Mouse (Mus musculus): ENCODE results near the gene Lim2. TPM values are rescaled to one million over a fixed set of nuclear protein-coding genes. Genes with fewer than 3 reads are reported as not detected.

The Lim2 gene
- polyA plus RNA-seq, 1 experiment from 2014 or later = not detected

DNA sequence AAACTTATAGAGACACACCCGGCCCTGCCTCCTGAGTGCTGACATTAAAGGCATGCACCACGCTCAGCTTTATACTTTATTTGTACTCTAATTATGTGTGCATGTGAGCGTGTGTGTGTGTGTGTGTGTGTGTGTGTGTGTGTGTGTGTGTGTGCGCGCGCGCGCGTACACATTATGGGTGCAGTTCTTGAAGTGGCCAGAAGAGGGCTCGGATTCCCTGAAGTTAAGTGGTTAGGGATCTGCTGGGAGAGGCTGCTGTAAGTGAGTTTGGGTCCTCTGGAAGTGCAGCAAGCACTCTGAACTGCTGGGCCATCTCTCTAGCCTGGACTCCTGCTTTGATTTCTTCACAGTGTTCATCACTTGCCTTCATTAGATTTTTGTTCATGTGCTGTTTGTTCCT lies 10.2 kb upstream of the Lim2 start:
- H3K9me3 ChIP-seq (replicated peaks; ENCODE audit: control insufficient read depth, low read length) = no peaks in the 10 kb centered on the region
- H3K27me3 ChIP-seq (ENCODE audit: control insufficient read depth, insufficient read depth, low read length) = no peaks in the 10 kb centered on the region
- no peak overlapping the region for H3K4me2 ChIP-seq (ENCODE audit: low read depth, low read length)
- no peak overlapping the region for H3K27ac ChIP-seq (ENCODE audit: low read length)
- no peaks in the 10 kb centered on the region for H3K4me1 ChIP-seq (ENCODE audit: control insufficient read depth, insufficient read depth, low read length)
- 79% methylated on average over 10 of the region's 10 CpGs for WGBS
- H3K36me3 ChIP-seq (ENCODE audit: control insufficient read depth, insufficient read depth, low read length) = no peaks in the 10 kb centered on the region
- H3K4me3 ChIP-seq (replicated peaks; ENCODE audit: low read length) = no peak overlapping the region
- ATAC-seq (ENCODE audit: insufficient read depth, low FRiP score) = no peak
- H3K9ac ChIP-seq (ENCODE audit: low read length) = no peak overlapping the region

DNA sequence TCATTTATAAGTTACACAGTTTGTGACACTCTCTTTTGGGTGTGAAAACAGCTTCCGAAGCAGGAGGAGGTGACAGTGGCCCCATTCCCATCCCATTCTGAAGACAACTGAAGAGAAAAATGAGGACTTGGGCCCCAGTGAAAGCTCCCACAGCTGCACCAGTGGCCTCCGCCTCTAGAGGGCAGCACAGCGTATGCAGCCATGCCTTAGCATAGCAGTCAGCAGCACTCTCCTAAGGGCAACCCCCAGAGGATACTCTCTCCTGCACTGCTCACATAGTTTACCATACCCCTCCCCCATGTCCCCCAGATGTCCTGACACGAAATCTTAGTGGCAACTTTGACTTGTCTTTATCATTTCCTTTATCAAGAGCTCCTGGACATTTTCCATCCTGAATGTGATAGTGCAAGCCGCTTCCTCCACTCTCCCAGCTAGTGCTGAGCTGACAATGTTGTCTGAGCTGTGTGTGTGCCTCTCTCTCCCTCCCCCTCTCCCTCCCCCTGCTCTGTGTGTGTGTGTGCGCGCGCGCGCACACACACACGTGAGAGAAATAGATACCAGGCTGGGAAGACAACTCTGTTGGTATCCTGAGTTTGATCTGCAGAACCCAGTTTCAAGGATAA lies 4.4 kb upstream of the Lim2 start:
- Histone ChIP-seq H3K27ac (ENCODE audit: low read length) (no peak overlapping the region), H3K4me2 (ENCODE audit: low read depth, low read length) (peak overlapping the region; percentile 5; the same call in 1 of the 2 replicates)
- 13% methylated on average over 11 of the region's 11 CpGs for WGBS

GRCm38 (mm10) chr7:43423991-43424625 lies 3.4 kb upstream of the Lim2 start:
- Histone ChIP-seq H3K4me3 (replicated peaks; ENCODE audit: low read length) (no peak overlapping the region), H3K27me3 (ENCODE audit: control insufficient read depth, insufficient read depth, low read length) (no peaks in the 10 kb centered on the region), H3K4me1 (ENCODE audit: control insufficient read depth, insufficient read depth, low read length) (no peaks in the 10 kb centered on the region), H3K9ac (ENCODE audit: low read length) (no peak overlapping the region), H3K4me2 (ENCODE audit: low read depth, low read length) (no peak overlapping the region), H3K36me3 (ENCODE audit: control insufficient read depth, insufficient read depth, low read length) (no peaks in the 10 kb centered on the region), H3K9me3 (replicated peaks; ENCODE audit: control insufficient read depth, low read length) (no peaks in the 10 kb centered on the region), H3K27ac (ENCODE audit: low read length) (no peak overlapping the region)
- no peak for ATAC-seq (ENCODE audit: insufficient read depth, low FRiP score)
- WGBS = 62% methylated on average over 3 of the region's 3 CpGs

More for the DNA sequence above, 4.4 kb upstream of the Lim2 start:
- H3K4me3 ChIP-seq (replicated peaks; ENCODE audit: low read length) = no peak overlapping the region
- H3K27me3 ChIP-seq (ENCODE audit: control insufficient read depth, insufficient read depth, low read length) = no peaks in the 10 kb centered on the region
- H3K4me1 ChIP-seq (ENCODE audit: control insufficient read depth, insufficient read depth, low read length) = no peaks in the 10 kb centered on the region
- no peaks in the 10 kb centered on the region for H3K36me3 ChIP-seq (ENCODE audit: control insufficient read depth, insufficient read depth, low read length)
- peak; percentile 87 for ATAC-seq (ENCODE audit: insufficient read depth, low FRiP score)
- H3K9ac ChIP-seq (ENCODE audit: low read length) = no peak overlapping the region
- no peaks in the 10 kb centered on the region for H3K9me3 ChIP-seq (replicated peaks; ENCODE audit: control insufficient read depth, low read length)

GRCm38 (mm10) chr7:43429500-43429899 lies 2.0 kb downstream of the Lim2 start:
- WGBS = 38% methylated on average over 4 of the region's 4 CpGs
- no peaks in the 10 kb centered on the region for H3K4me1 ChIP-seq (ENCODE audit: control insufficient read depth, insufficient read depth, low read length)
- no peaks in the 10 kb centered on the region for H3K9me3 ChIP-seq (replicated peaks; ENCODE audit: control insufficient read depth, low read length)
- no peak overlapping the region for H3K9ac ChIP-seq (ENCODE audit: low read length)
- H3K27me3 ChIP-seq (ENCODE audit: control insufficient read depth, insufficient read depth, low read length) = no peaks in the 10 kb centered on the region
- no peak overlapping the region for H3K4me2 ChIP-seq (ENCODE audit: low read depth, low read length)
- ATAC-seq (ENCODE audit: insufficient read depth, low FRiP score) = peak; percentile 37; the same call in 1 of the 2 replicates
- no peak overlapping the region for H3K4me3 ChIP-seq (replicated peaks; ENCODE audit: low read length)
- H3K36me3 ChIP-seq (ENCODE audit: control insufficient read depth, insufficient read depth, low read length) = no peaks in the 10 kb centered on the region
- H3K27ac ChIP-seq (ENCODE audit: low read length) = no peak overlapping the region

DNA sequence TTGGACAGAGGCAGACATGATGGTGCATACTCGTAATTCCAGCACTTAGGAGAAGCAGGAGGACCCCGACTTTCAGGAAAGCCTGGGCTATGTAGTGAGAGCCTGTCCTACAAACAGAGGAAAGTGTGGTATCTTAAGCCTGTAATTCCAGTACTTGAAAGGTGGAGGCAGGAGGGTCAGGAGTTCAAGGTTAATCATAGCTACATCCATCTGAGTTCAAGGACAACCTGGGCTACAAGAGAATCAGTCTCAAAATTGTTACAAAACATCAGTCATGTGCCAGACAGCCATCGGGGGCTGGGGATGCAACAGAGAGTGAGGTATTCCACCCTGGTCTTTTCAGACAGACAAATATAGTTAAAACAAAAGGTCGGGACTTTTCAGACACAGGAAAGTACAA lies 5.4 kb downstream of the Lim2 start:
- H3K9me3 ChIP-seq (replicated peaks; ENCODE audit: control insufficient read depth, low read length) = no peaks in the 10 kb centered on the region
- no peak overlapping the region for H3K4me2 ChIP-seq (ENCODE audit: low read depth, low read length)
- H3K9ac ChIP-seq (ENCODE audit: low read length) = no peak overlapping the region
- H3K4me3 ChIP-seq (replicated peaks; ENCODE audit: low read length) = no peak overlapping the region
- no peaks in the 10 kb centered on the region for H3K36me3 ChIP-seq (ENCODE audit: control insufficient read depth, insufficient read depth, low read length)
- H3K27ac ChIP-seq (ENCODE audit: low read length) = no peak overlapping the region
- 71% methylated on average over 4 of the region's 4 CpGs for WGBS
- H3K27me3 ChIP-seq (ENCODE audit: control insufficient read depth, insufficient read depth, low read length) = no peaks in the 10 kb centered on the region
- ATAC-seq (ENCODE audit: insufficient read depth, low FRiP score) = no peak
- H3K4me1 ChIP-seq (ENCODE audit: control insufficient read depth, insufficient read depth, low read length) = no peaks in the 10 kb centered on the region

- 86% methylated on average over 5 of the region's 5 CpGs for WGBS
- H3K4me2 ChIP-seq (ENCODE audit: low read depth, low read length) = no peak overlapping the region
- ATAC-seq (ENCODE audit: insufficient read depth, low FRiP score) = no peak
- no peaks in the 10 kb centered on the region for H3K27me3 ChIP-seq (ENCODE audit: control insufficient read depth, insufficient read depth, low read length)
- no peaks in the 10 kb centered on the region for H3K4me1 ChIP-seq (ENCODE audit: control insufficient read depth, insufficient read depth, low read length)
- no peak overlapping the region for H3K4me3 ChIP-seq (replicated peaks; ENCODE audit: low read length)
- H3K36me3 ChIP-seq (ENCODE audit: control insufficient read depth, insufficient read depth, low read length) = no peaks in the 10 kb centered on the region
- H3K9me3 ChIP-seq (replicated peaks; ENCODE audit: control insufficient read depth, low read length) = no peaks in the 10 kb centered on the region
- no peak overlapping the region for H3K27ac ChIP-seq (ENCODE audit: low read length)
- no peak overlapping the region for H3K9ac ChIP-seq (ENCODE audit: low read length)
Observed at GRCm38 (mm10) chr7:43434676-43435075, 7.2 kb downstream of the Lim2 start.

- H3K36me3 ChIP-seq (ENCODE audit: control insufficient read depth, insufficient read depth, low read length) = no peaks in the 10 kb centered on the region
- no peaks in the 10 kb centered on the region for H3K4me1 ChIP-seq (ENCODE audit: control insufficient read depth, insufficient read depth, low read length)
- no peak for ATAC-seq (ENCODE audit: insufficient read depth, low FRiP score)
- no peaks in the 10 kb centered on the region for H3K27me3 ChIP-seq (ENCODE audit: control insufficient read depth, insufficient read depth, low read length)
- no peak within 1 kb of the TSS for H3K9ac ChIP-seq (ENCODE audit: low read length)
- WGBS = 67% methylated on average over 10 of the region's 10 CpGs
- no peak within 1 kb of the TSS for H3K27ac ChIP-seq (ENCODE audit: low read length)
- no peaks in the 10 kb centered on the region for H3K9me3 ChIP-seq (replicated peaks; ENCODE audit: control insufficient read depth, low read length)
- H3K4me2 ChIP-seq (ENCODE audit: low read depth, low read length) = no peak within 1 kb of the TSS
- no peak within 1 kb of the TSS for H3K4me3 ChIP-seq (replicated peaks; ENCODE audit: low read length)
Observed at GRCm38 (mm10) chr7:43436341-43437255, 9.1 kb downstream of the Lim2 start, which contains the start of gene Nkg7. TSS of gene Nkg7 (plus strand) at chr7:43437073.

GRCm38 (mm10) chr7:43438611-43439010 lies 11.1 kb downstream of the Lim2 start:
- Histone ChIP-seq H3K36me3 (ENCODE audit: control insufficient read depth, insufficient read depth, low read length) (no peaks in the 10 kb centered on the region), H3K27me3 (ENCODE audit: control insufficient read depth, insufficient read depth, low read length) (no peaks in the 10 kb centered on the region), H3K9ac (ENCODE audit: low read length) (no peak overlapping the region), H3K4me3 (replicated peaks; ENCODE audit: low read length) (no peak overlapping the region), H3K27ac (ENCODE audit: low read length) (no peak overlapping the region), H3K4me2 (ENCODE audit: low read depth, low read length) (no peak overlapping the region), H3K4me1 (ENCODE audit: control insufficient read depth, insufficient read depth, low read length) (peaks cover 6% of the 10 kb centered on the region), H3K9me3 (replicated peaks; ENCODE audit: control insufficient read depth, low read length) (no peaks in the 10 kb centered on the region)
- no peak for ATAC-seq (ENCODE audit: insufficient read depth, low FRiP score)
- 82% methylated on average over 4 of the region's 4 CpGs for WGBS

DNA sequence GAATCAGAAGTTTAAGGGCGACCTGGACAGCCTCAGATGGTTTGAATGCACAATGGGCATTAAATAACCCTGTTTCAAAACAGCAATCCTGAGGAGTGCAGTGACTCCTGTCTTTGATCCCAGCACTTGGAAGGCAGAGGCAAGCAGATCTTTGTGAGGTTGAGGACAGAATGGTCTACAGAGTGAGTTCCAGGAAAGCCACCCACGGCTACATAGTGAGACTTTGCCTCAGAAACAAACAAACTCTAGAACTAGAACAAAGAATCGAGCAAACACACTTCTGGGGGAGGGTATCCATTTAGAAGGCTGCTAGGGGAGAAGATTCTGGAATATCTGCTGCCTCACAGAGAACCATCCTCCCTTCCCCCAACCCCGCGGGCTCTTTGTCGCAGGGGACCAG lies 13.0 kb downstream of the Lim2 start, which contains the start of gene Cldnd2:
TSS of gene Cldnd2 (plus strand) at position 301 of the 400 bp plus-strand sequence.
- ATAC-seq (ENCODE audit: insufficient read depth, low FRiP score) = no peak
- Histone ChIP-seq H3K9me3 (replicated peaks; ENCODE audit: control insufficient read depth, low read length) (no peaks in the 10 kb centered on the region), H3K36me3 (ENCODE audit: control insufficient read depth, insufficient read depth, low read length) (no peaks in the 10 kb centered on the region), H3K4me3 (replicated peaks; ENCODE audit: low read length) (no peak within 1 kb of the TSS), H3K9ac (ENCODE audit: low read length) (no peak within 1 kb of the TSS), H3K27me3 (ENCODE audit: control insufficient read depth, insufficient read depth, low read length) (no peaks in the 10 kb centered on the region), H3K27ac (ENCODE audit: low read length) (no peak within 1 kb of the TSS), H3K4me1 (ENCODE audit: control insufficient read depth, insufficient read depth, low read length) (peaks cover 14% of the 10 kb centered on the region), H3K4me2 (ENCODE audit: low read depth, low read length) (no peak within 1 kb of the TSS)
- 82% methylated on average over 6 of the region's 6 CpGs for WGBS
